Mouse (Mus musculus) left cerebral cortex, adult 2 months (tissue): ENCODE results near the gene Commd7. TPM values are rescaled to one million over a fixed set of nuclear protein-coding genes. Genes with fewer than 3 reads are reported as not detected.

Source experiments
- DNase-seq, 2 experiments: peaks; one replicate each; pipeline ENCODE4 v3.0.0; 2021 to 2022; ENCODE audit warnings: low spot score in 2 of 2, mixed read lengths in 1 of 2; ENCODE audit errors: extremely low spot score in 1 of 2
- H3K27ac ChIP-seq: fragments of 200-600 bp; 2 replicates; pipeline ENCODE4 v1.8.1; 2022
- H3K4me3 ChIP-seq: fragments of 200-600 bp; 2 replicates; pipeline ENCODE4 v1.8.1; 2022
- CTCF ChIP-seq: fragments of 200-600 bp; IDR thresholded peaks from 2 replicates; pipeline ENCODE4 v1.8.1; 2022; ENCODE audit warnings: antibody characterized with exemption, mild to moderate bottlenecking, moderate library complexity
- intact Hi-C: fragments of 180-260 bp; cut with DNase I; formaldehyde crosslinking; loops from one replicate; pipeline ENCODE4 v1.15.1; 2025
- total RNA-seq, 2 experiments: library from RNA; stranded (reverse); gene quantifications; 2 replicates each; pipeline ENCODE4 v1.2.3; 2021

The Commd7 gene
- total RNA-seq, 2 experiments from 2014 or later, result 26.2 to 27.1 TPM

DNA sequence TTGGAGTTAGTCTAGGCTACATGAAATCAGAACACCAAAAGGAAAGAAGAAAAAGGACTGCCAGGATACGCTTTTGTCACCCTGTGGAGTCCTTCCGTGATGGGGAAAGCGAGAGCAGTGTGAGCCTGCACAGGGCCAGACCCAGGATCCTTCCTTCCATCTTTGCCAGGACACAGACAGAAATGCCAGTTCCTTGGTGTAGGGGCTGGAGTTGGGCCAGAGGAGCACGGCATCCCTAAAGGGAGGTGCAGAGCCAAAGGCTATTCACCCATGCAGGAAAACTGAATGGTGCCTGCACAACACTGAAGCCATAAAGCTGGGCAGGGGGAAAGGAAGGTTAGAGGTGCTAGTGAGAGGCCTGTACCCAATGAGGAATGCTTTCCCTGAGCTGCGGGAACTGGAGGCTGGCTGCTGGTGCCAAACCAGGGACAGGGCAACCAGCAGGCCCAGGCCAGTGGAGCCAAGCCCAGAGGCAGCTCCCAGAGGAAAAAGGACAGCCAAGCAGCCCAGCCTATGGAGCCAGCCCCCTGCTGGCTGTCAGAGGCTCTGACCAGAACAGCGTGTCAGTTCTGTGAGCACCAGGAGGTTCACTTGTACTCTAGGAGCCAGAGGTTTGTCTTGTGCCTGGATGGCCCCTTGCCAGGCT, 32.4 kb downstream of the Commd7 start:
- TF ChIP-seq CTCF, result peak; percentile 58
- intact Hi-C loops, result no loop called here
- H3K4me3 ChIP-seq, result no peak overlapping the region
- H3K27ac ChIP-seq, result no peak overlapping the region
- no peak for DNase-seq

DNA sequence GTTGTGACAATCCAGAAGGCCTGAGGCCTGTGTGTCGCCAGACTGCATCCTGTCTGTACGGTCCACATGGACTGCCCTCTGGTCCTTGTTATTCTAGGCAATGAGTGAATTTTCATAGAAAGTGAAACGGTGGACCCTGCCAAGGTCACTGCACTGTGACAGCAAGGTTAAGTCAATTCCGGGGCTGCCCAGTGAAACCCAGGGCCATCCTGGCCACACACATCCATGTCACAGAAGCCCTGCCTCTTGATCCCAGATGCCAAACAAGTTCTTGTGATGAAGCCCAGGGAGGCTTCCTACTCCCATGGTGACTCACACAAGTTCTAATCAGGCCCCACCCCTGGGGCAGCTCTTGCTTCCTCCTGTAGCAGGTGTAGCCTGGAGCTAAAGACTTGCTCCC, 35.0 kb downstream of the Commd7 start:
- DNase-seq, result no peak
- TF ChIP-seq CTCF, result no peak
- intact Hi-C loops, result no loop called here
- Histone ChIP-seq H3K27ac (no peak overlapping the region), H3K4me3 (no peak overlapping the region)

DNA sequence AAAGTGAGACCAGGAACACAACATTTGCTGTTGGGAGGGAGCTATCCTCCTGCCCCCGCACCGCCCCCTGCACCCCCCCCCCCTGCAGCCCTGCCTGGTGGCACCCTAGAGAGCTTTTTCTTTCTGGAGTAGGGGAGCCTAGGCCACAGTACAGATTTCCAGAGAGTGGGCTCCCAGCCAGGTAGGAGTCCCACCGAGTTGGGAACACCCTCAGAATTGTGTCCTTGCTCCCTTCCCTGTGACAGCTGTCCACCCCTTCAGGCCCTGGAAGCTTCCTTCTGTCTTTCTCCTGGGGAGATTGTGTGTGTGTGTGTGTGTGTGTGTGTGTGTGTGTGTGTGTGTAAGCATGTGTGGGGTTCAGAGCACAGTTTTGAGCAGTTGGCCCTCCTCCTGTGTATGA, 35.6 kb downstream of the Commd7 start:
- no peak for TF ChIP-seq CTCF
- intact Hi-C loops, result no loop called here

DNA sequence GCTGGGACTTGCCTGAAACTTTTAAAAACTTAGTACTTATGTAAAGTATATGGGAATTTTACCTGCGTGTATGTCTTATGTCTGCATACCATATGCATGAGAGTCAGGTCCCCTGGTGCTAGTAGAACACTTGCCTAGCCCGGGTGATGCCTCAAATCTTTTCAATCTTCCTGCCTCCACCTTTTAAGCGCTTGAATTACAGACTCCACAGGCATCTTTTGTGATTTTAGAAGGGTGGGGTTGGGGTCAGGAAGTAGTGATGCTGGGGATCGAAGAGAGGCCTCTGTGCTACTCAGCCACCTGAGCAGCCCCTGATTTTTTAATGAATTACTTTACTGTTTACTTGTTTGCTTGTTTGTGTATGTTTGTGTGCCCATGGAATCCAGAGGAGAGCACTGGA, 37.6 kb downstream of the Commd7 start:
- no peak for TF ChIP-seq CTCF
- H3K4me3 ChIP-seq, result no peak overlapping the region
- DNase-seq, result no peak
- H3K27ac ChIP-seq, result no peak overlapping the region
- intact Hi-C loops, result no loop called here

More for the DNA sequence above, 35.6 kb downstream of the Commd7 start:
- no peak for DNase-seq
- Histone ChIP-seq H3K27ac (no peak overlapping the region), H3K4me3 (no peak overlapping the region)

DNA sequence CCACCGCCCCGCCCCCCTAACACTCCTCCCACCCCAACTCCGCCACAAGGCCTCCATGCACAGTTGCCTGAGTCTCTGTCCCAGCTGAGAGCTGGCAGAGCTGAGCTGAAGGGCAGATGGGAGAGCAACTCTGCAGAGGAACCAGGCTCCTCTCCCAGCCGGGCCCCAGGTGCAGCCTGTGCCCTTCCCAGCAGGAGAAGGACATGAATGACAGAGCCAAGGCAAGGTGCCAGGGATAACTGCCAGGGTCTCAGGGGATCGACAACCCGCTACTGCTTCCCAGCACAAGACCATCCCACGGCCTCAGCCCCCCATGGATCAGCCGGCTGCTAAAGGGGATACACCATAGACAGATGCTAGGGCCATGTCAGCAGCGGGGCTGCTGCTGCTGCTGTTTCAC, 39.4 kb downstream of the Commd7 start:
- no peak for TF ChIP-seq CTCF
- DNase-seq, result no peak
- Histone ChIP-seq H3K27ac (no peak overlapping the region), H3K4me3 (no peak overlapping the region)
- intact Hi-C loops, result no loop called here

DNA sequence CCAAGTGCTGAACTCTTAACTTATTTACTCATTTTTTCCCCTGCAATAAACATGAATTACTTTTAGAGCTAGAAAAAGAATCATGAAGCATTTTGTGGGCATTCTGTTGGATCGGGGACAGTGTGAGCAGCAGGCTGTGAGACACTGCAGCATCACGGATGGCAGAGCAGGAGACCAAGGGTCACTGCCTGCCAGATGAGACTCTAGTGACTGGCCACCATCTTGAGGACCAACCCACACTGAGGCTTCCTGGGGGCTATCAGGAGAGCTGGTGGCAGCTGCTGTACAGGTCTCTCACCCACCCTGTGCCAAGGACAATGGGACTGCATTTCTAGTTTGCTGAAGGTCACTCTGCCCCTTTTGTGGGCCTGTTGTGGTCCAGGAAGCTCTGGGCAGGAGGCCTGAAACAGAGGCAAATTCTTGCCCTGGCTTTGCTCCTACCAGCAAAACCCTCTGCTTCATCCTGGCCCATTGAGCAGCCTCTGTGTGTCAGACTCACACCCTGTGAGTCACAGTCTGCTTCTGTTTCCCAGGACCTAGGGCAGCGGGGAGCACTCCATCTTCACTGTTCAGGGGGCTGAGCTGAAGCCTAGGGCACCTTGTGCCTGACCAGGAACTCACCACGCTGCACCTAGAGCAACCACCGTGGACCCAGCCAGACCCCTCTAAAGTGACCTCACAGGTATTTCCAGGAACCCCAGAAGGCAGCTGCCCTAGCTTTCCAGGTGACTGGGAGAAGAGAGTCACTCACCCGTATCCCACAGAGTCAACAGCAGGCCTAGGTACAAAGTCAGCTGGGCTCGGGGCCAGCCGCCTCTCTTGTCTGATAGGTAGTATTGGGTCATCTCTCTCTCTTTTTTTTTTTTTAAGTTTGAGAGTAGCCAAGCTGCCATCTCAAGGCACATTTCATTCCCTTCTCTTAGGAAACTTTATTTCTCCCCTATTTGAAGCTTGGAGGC, 40.2 kb downstream of the Commd7 start:
- Histone ChIP-seq H3K4me3 (no peak overlapping the region), H3K27ac (no peak overlapping the region)
- intact Hi-C loops, result no loop called here
- no peak for DNase-seq
- TF ChIP-seq CTCF, result no peak

DNA sequence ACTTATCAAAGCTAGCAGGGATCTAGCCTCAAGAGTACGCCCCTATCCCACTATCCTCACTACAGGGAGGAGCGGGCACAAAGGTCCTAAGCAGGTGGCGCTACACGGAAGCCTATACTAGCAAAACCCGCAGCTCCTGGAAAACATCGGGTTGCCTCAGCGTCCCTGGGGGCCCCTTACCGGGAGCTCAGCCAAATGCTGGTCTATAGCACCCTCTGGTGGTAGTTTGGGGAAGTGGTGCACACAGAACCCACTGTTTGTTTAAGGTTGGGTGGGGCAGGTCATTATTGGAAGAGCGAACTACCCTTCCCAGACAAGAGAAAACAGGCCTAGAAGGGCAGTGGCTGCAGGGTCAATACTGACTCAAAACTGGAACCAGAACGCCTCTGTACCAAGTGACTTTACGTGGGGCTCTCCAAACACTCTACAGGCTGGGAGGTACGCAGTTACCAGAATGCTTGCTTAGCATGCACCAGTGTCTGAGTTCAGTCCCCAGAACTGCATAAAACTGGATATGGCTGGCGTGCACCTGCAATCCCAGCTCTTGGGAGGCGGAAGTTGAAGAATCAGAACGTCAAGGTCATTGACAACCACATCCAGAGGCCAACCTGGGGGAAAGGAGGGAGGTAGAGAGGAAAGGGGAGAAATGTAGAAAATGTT, 45.9 kb downstream of the Commd7 start:
- DNase-seq, result peak; percentile 77 to 87
- Histone ChIP-seq H3K27ac (no peak overlapping the region), H3K4me3 (no peak overlapping the region)
- peak; percentile 97 for TF ChIP-seq CTCF
- intact Hi-C loops, result loop anchor here (1.0 to 10.0 kb wide), 6 partner anchors 54 to 672 kb away; partner anchors contain the start of gene Mylk2

DNA sequence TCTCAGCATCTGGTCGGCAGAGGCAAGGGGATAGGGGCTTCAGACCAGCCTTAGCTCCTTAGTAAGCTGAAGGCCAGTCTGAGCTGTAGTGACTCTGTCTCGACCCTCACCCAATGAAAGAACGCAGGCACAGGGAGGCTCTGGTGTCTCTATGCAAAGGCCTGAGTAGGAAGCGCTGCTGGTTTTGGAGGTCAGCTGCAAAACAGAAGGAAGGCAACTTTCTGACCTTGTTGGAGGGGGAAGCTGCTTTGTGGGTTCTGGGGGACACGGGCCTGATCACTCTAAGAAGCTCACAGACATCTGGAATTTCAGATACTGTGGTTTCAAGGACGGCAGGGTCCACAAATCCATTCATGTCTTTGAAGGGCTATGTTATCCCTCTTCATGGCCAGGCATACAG, 46.6 kb downstream of the Commd7 start:
- intact Hi-C loops, result loop anchor here (1.0 to 10.0 kb wide), 6 partner anchors 54 to 671 kb away; partner anchors contain the start of gene Mylk2
- Histone ChIP-seq H3K27ac (no peak overlapping the region), H3K4me3 (no peak overlapping the region)
- no peak for TF ChIP-seq CTCF
- no peak for DNase-seq

DNA sequence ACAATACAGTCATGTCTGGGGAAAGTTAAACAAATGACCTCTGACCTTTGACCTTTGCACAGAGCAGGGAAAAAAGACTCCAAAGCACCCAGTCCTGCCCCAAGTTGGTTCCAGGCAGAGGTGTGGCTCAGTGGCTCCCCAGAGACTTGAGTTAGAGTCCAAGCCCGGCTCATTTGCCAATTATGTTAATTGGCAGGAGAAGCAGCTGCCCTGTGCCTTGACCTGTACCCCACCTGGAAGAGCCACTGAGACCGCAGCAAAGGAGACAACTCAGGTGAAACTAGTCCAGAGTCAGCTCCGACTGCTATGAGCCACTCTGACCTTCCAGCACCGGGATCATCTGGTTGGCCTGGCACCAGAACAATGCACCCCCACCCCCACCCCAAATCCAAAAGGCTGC, 48.2 kb downstream of the Commd7 start:
- DNase-seq, result no peak

DNA sequence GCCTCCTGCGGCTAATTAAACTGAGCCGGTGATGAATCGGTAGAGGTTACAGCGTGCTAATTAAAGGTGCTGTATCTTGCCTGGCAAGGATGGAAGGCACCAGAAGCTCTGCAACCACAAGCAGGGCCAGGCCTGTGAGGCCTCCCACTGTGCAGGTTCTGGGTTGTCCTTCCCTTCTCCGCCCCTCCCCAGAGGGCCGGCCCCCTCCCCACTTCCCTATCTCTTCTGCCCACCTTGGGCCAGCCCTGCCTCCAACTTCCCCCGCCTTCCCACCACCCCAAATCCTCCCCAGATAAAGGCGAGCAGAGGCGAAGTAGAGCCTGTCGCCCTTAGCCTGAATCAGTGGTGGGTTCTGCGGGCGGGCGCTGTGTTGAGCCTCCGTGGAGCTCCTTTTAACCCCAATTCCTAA, 48.9 kb downstream of the Commd7 start:
- H3K4me3 ChIP-seq, result no peak overlapping the region
- no peak for TF ChIP-seq CTCF
- intact Hi-C loops, result loop anchor here (10.0 kb wide), 1 partner anchor 669 kb away; the partner anchor contains the start of gene Mylk2

More for the DNA sequence above, 48.2 kb downstream of the Commd7 start:
- intact Hi-C loops, result loop anchor here (10.0 kb wide), 1 partner anchor 670 kb away; the partner anchor contains the start of gene Mylk2
- Histone ChIP-seq H3K4me3 (no peak overlapping the region), H3K27ac (no peak overlapping the region)
- TF ChIP-seq CTCF, result no peak

DNA sequence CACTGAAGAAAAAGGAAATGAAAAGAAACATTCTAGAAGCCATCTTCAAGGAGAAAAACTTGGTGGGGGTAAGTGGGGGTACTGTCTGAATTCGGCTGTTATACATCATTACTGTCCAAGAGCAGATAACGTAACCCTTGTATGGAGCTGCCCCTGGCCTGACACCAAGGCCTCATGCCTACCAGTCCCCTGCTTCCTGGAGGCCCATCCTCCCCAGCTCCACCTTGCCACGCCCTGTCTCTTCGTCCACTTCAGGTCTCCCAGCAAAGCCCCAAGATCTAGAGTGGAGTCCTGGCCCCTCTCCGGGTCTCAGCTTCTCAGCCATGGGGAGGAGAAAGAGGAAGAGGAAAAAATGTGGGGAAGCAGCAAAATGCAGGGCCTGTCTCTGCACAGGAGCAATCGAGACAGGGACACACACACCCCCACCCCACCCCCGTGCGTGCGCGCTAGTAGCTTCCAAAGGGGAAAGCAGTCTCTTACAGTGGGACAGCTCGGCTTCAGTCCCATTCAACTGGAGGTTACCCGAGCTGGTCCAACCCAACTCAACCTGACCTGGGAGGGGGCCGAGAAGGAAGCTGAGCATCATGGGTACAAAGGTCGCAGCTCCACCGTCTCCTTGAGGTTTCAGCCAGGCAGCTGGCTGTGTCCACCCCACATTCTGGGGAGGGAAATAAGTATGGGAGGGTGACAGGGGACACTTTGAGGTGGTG, 49.5 kb downstream of the Commd7 start:
- TF ChIP-seq CTCF, result no peak
- intact Hi-C loops, result loop anchor here (10.0 kb wide), 1 partner anchor 668 kb away; the partner anchor contains the start of gene Mylk2
- no peak for DNase-seq
- Histone ChIP-seq H3K27ac (no peak overlapping the region), H3K4me3 (no peak overlapping the region)

More for the DNA sequence above, 48.9 kb downstream of the Commd7 start:
- no peak overlapping the region for H3K27ac ChIP-seq
- no peak for DNase-seq
